Mouse (Mus musculus) embryonic fibroblast, embryonic 13.5 days (primary cell): Measurements from ENCODE around the gene Tbc1d1.

Source experiments
- CTCF ChIP-seq: IDR thresholded peaks from 2 replicates; pipeline ENCODE4 v1.5.1; 2011; ENCODE audit warnings: mild to moderate bottlenecking, control low read depth, low read length, moderate library complexity, borderline replicate concordance; ENCODE audit not compliant: insufficient read depth
- POLR2A ChIP-seq: IDR thresholded peaks from 2 replicates; pipeline ENCODE4 v1.6.1; 2011; ENCODE audit warnings: low read depth, mild to moderate bottlenecking, control low read depth, low read length, moderate library complexity

DNA sequence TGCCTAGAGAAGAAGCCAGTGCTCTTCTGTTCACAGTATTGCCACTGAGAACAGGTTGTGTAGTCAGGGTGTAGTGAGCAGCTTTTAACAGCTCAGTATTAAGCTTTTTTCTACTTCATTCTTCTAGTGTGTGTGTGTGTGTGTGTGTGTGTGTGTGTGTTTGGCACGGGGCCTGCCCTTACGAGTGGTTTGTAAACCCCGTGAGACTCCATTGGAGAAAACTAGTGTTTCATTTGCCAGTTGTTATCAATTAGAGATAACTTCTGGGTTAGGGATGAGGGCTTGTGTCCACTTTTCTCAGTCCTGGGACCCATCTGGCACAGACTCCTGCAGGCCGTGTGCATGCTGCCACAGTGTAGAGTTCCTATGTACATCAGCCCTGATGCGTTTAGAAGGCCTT, 156.2 kb downstream of the Tbc1d1 start:
- TF ChIP-seq POLR2A (no peak), CTCF (no peak)
